Mouse (Mus musculus) ES-E14 (cell line): ENCODE data around the gene Wfikkn1. TPM values are rescaled to one million over a fixed set of nuclear protein-coding genes. Genes with fewer than 3 reads are reported as not detected.

ENCODE experiments used
- DNase-seq: peaks from one replicate; pipeline ENCODE4 v3.0.0-alpha.2; 2013; ENCODE audit warnings: low read depth, low spot score
- H3K27ac ChIP-seq: 2 replicates; pipeline ENCODE4 v1.5.1; 2012; ENCODE audit warnings: low read depth, mild to moderate bottlenecking, low read length, moderate library complexity, mixed read lengths; ENCODE audit not compliant: poor library complexity, insufficient read depth, severe bottlenecking
- H3K36me3 ChIP-seq: 2 replicates; pipeline ENCODE4 v1.6.1; 2012; ENCODE audit warnings: mild to moderate bottlenecking, low read length, moderate library complexity, mixed read lengths; ENCODE audit not compliant: control insufficient read depth, poor library complexity, insufficient read depth, severe bottlenecking
- H3K4me1 ChIP-seq, 2 experiments: fragments of 150-350 bp in 1 of 2; sonication (generic) in 1 of 2; 2 replicates each; pipeline ENCODE4 v1.6.1; 2012; ENCODE audit warnings: low read length in 2 of 2, mild to moderate bottlenecking in 1 of 2, mixed read lengths in 1 of 2; ENCODE audit not compliant: control insufficient read depth in 2 of 2, insufficient read depth in 2 of 2, poor library complexity in 1 of 2
- H3K4me3 ChIP-seq, 2 experiments: fragments of 150-350 bp in 1 of 2; sonication (generic) in 1 of 2; 2 replicates each; pipeline ENCODE4 v1.5.1; 2012; ENCODE audit warnings: low read length in 2 of 2, low read depth in 1 of 2, mild to moderate bottlenecking in 1 of 2, mixed read lengths in 1 of 2; ENCODE audit not compliant: insufficient read depth in 1 of 2, poor library complexity in 1 of 2, severe bottlenecking in 1 of 2
- H3K9ac ChIP-seq: 2 replicates; pipeline ENCODE4 v1.6.1; 2012; ENCODE audit warnings: low read depth, mild to moderate bottlenecking, low read length, mixed read lengths; ENCODE audit not compliant: poor library complexity, insufficient read depth, severe bottlenecking
- H3K9me3 ChIP-seq: fragments of 150-350 bp; sonication (generic); 2 replicates; pipeline ENCODE4 v1.6.1; 2012; ENCODE audit warnings: low read depth, mild to moderate bottlenecking, low read length; ENCODE audit not compliant: control insufficient read depth, insufficient read depth
- CHD2 ChIP-seq: IDR thresholded peaks from 2 replicates; pipeline ENCODE4 v1.6.1; 2014; ENCODE audit warnings: mild to moderate bottlenecking, low read depth, low read length, inconsistent platforms
- HCFC1 ChIP-seq: IDR thresholded peaks from 2 replicates; pipeline ENCODE4 v1.6.1; 2012; ENCODE audit warnings: low read length, inconsistent platforms, borderline replicate concordance; ENCODE audit not compliant: insufficient read depth
- MAFK ChIP-seq: IDR thresholded peaks from 2 replicates; pipeline ENCODE4 v1.6.1; 2014; ENCODE audit warnings: mild to moderate bottlenecking, low read depth, low read length, inconsistent platforms; ENCODE audit not compliant: insufficient read depth
- ZC3H11A ChIP-seq: IDR thresholded peaks from 2 replicates; pipeline ENCODE4 v1.6.1; 2012; ENCODE audit warnings: low read depth, mild to moderate bottlenecking, inconsistent platforms, low read length, borderline replicate concordance
- ZNF384 ChIP-seq: IDR thresholded peaks from 2 replicates; pipeline ENCODE4 v1.6.1; 2012; ENCODE audit warnings: low read depth, low read length, inconsistent platforms
- in situ Hi-C, 2 experiments: fragments of 600-800 bp; cut with MboI; formaldehyde crosslinking; loops; one replicate each; pipeline ENCODE4 v1.15.1; 2025; ENCODE audit warnings: low sequenced_read_pairs in 2 of 2, inconsistent platforms in 1 of 2; ENCODE audit not compliant: unreplicated experiment in 2 of 2
- total RNA-seq: library from RNA; depleted of rRNA; stranded (reverse); fragments of 300-350 nt; gene quantifications from 2 replicates; pipeline ENCODE4 v1.2.3, GENCODE M21; 2012

Wfikkn1 gene
- total RNA-seq, 1 experiment, result 3.3 TPM

DNA sequence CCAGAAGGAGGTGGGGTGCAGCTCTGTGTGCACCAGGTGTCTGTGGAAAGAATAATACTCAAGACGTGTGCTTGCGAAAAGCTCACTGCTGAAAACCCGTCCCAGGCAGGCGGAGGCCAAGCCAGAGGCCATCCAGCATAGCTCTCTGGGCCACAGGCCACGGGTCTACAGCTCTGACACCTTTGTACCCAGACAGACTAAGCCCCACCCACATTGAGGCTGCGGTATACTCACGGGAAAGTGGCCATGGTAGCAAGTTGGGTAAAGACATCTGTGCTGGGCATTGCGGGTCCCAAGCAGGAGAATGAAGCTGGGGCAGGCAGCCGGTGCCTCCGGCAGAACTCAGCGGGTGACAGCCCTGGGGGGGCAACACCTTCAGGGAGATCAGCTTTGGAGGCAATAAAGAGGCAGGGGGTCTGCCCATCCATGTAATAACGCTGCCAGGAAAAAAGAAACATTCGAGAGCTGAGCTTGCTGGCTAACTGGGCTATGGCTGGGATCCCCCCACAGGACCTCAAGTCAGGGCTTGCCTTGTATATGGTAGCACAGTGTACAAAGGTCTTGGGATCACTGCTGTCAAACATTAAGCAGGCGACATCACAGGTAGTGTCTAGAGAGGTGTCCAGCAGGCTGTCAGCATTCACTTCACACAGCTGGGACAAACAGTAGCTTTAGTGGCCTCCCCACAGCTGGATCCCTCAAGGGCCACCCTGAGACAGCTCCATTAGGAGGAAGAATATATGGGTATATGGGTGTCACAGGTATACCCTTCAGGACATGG is 41.0 kb downstream of the Wfikkn1 start:
- in situ Hi-C loops, result no loop called here
- no peak overlapping the region for H3K9ac ChIP-seq
- H3K4me1 ChIP-seq, result peaks cover 1 to 23% of the 10 kb centered on the region in 2 experiments; a peak in 1 of 4 replicates
- no peak for DNase-seq
- H3K4me3 ChIP-seq, result no peak overlapping the region
- H3K36me3 ChIP-seq, result peaks cover 55% of the 10 kb centered on the region
- H3K27ac ChIP-seq, result no peak overlapping the region
- no peak for TF ChIP-seq ZC3H11A
- TF ChIP-seq HCFC1, result no peak
- H3K9me3 ChIP-seq, result no peaks in the 10 kb centered on the region

GRCm38 (mm10) chr17:25838904-25839303 is 41.8 kb downstream of the Wfikkn1 start:
- H3K27ac ChIP-seq, result no peak overlapping the region
- H3K4me3 ChIP-seq, result no peak overlapping the region
- no peak for DNase-seq
- no peak for TF ChIP-seq HCFC1
- no peak for TF ChIP-seq MAFK
- no peak for TF ChIP-seq ZC3H11A
- TF ChIP-seq ZNF384, result no peak
- no peak for TF ChIP-seq CHD2
- peaks cover 56% of the 10 kb centered on the region for H3K36me3 ChIP-seq
- in situ Hi-C loops, result no loop called here
- no peak overlapping the region for H3K9ac ChIP-seq
- H3K9me3 ChIP-seq, result no peaks in the 10 kb centered on the region
- peaks cover 0 to 24% of the 10 kb centered on the region in 2 experiments; a peak in 1 of 4 replicates for H3K4me1 ChIP-seq

DNA sequence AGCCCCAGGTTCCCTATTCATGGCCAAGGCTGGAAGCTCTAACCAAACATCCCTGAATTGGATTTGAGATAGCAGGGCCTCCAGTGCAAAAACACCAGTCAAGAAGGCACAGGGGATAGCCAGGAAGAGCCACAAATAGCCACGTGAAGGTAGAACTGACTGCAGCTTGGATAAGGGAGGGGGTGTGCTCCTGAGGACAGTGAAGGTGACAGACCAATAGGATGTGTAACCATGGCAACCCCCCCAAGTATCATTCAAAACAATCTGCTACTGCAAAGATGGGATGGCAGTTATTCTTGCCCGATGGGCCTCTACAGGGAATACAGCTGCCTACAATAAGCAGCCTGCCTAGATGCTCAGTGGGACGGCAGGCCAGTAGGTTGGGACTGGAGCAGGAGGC is 43.1 kb downstream of the Wfikkn1 start:
- H3K4me3 ChIP-seq, result no peak overlapping the region
- in situ Hi-C loops, result no loop called here
- H3K9ac ChIP-seq, result no peak overlapping the region
- H3K36me3 ChIP-seq, result peaks cover 56% of the 10 kb centered on the region
- no peaks in the 10 kb centered on the region for H3K9me3 ChIP-seq
- no peak overlapping the region for H3K27ac ChIP-seq
- TF ChIP-seq ZC3H11A, result no peak
- no peak for TF ChIP-seq HCFC1
- no peak for TF ChIP-seq ZNF384
- TF ChIP-seq MAFK, result no peak
- TF ChIP-seq CHD2, result no peak
- peaks cover 0 to 19% of the 10 kb centered on the region in 2 experiments; a peak in 1 of 4 replicates for H3K4me1 ChIP-seq
- no peak for DNase-seq

- Histone ChIP-seq H3K27ac (no peak within 1 kb of the TSS), H3K4me3 (peak within 1 kb of the TSS; percentile 23 to 41; a peak in 3 of 4 replicates), H3K9ac (peak within 1 kb of the TSS; percentile 20; the same call in 1 of the 2 replicates), H3K9me3 (no peaks in the 10 kb centered on the region), H3K36me3 (peaks cover 51% of the 10 kb centered on the region), H3K4me1 (peaks cover 0 to 19% of the 10 kb centered on the region in 2 experiments; a peak in 1 of 4 replicates)
- no peak for DNase-seq
- in situ Hi-C loops, result no loop called here
- TF ChIP-seq CHD2, result no peak
- TF ChIP-seq HCFC1, result no peak
- no peak for TF ChIP-seq MAFK
- no peak for TF ChIP-seq ZNF384
- TF ChIP-seq ZC3H11A, result no peak
These were observed 43.6 kb downstream of the Wfikkn1 start, which contains the start of gene Rhbdl1 for GRCm38 (mm10) chr17:25837076-25837410. Rhbdl1 (minus strand) TSS chr17:25837295.
